Mouse (Mus musculus): ENCODE measurements around the gene 4933402N03Rik. TPM values are rescaled to one million over a fixed set of nuclear protein-coding genes. Genes with fewer than 3 reads are reported as not detected.

Gene 4933402N03Rik
- polyA plus RNA-seq, 1 experiment from 2014 or later: not detected

GRCm38 (mm10) chr7:131122210-131122807 is 23.8 kb downstream of the 4933402N03Rik start:
- ATAC-seq (replicated peaks): no peak
- Histone ChIP-seq H3K9ac (replicated peaks) (no peak overlapping the region), H3K36me3 (no peaks in the 10 kb centered on the region), H3K4me1 (no peaks in the 10 kb centered on the region), H3K4me2 (replicated peaks) (no peak overlapping the region), H3K9me3 (no peaks in the 10 kb centered on the region), H3K27me3 (no peaks in the 10 kb centered on the region), H3K4me3 (no peak overlapping the region), H3K27ac (replicated peaks) (no peak overlapping the region)
- 99% methylated on average over 2 of the region's 2 CpGs for WGBS

- no peaks in the 10 kb centered on the region for H3K4me1 ChIP-seq
- no peaks in the 10 kb centered on the region for H3K36me3 ChIP-seq
- no peaks in the 10 kb centered on the region for H3K9me3 ChIP-seq
- no peaks in the 10 kb centered on the region for H3K27me3 ChIP-seq
- no peak overlapping the region for H3K9ac ChIP-seq (replicated peaks)
- 79% methylated on average over 2 of the region's 2 CpGs for WGBS
- no peak overlapping the region for H3K4me3 ChIP-seq
- no peak overlapping the region for H3K4me2 ChIP-seq (replicated peaks)
- H3K27ac ChIP-seq (replicated peaks): no peak overlapping the region
- ATAC-seq (replicated peaks): no peak
Measured at GRCm38 (mm10) chr7:131114434-131114833, 31.7 kb downstream of the 4933402N03Rik start.

- ATAC-seq (replicated peaks): no peak
- Histone ChIP-seq H3K27me3 (no peaks in the 10 kb centered on the region), H3K4me2 (replicated peaks) (no peak overlapping the region), H3K9me3 (no peaks in the 10 kb centered on the region), H3K9ac (replicated peaks) (no peak overlapping the region), H3K36me3 (no peaks in the 10 kb centered on the region), H3K4me3 (no peak overlapping the region), H3K4me1 (no peaks in the 10 kb centered on the region), H3K27ac (replicated peaks) (no peak overlapping the region)
- WGBS: 78% methylated on average over 6 of the region's 6 CpGs
Measured at GRCm38 (mm10) chr7:131113676-131114075, 32.4 kb downstream of the 4933402N03Rik start.

- ATAC-seq (replicated peaks): no peak
Measured at GRCm38 (mm10) chr7:131112486-131112885, 33.6 kb downstream of the 4933402N03Rik start.

More at GRCm38 (mm10) chr7:131112486-131112885, 33.6 kb downstream of the 4933402N03Rik start:
- no peak overlapping the region for H3K4me2 ChIP-seq (replicated peaks)
- no peaks in the 10 kb centered on the region for H3K4me1 ChIP-seq
- H3K9ac ChIP-seq (replicated peaks): no peak overlapping the region
- H3K27me3 ChIP-seq: no peaks in the 10 kb centered on the region
- H3K4me3 ChIP-seq: no peak overlapping the region
- 30% methylated on average over 3 of the region's 3 CpGs for WGBS
- no peaks in the 10 kb centered on the region for H3K9me3 ChIP-seq
- no peak overlapping the region for H3K27ac ChIP-seq (replicated peaks)
- H3K36me3 ChIP-seq: no peaks in the 10 kb centered on the region

Other genes with a start within 250 kb of the 4933402N03Rik start
- gene Htra1, start 210.2 kb downstream of the 4933402N03Rik start, polyA plus RNA-seq (2015; fragmentation: Nextera tagmentation; extraction: Ambion mirVana): 23.6 and 23.8 TPM in 2 replicates
- not detected in 2 replicates for gene Dmbt1, start 114.3 kb downstream of the 4933402N03Rik start, polyA plus RNA-seq (2015; fragmentation: Nextera tagmentation; extraction: Ambion mirVana)
- 0.03 TPM in 1 of 2 replicates, not detected in the other for gene 5430419D17Rik, start 28.1 kb upstream of the 4933402N03Rik start, polyA plus RNA-seq (2015; fragmentation: Nextera tagmentation; extraction: Ambion mirVana)
- not detected in 2 replicates for gene Cuzd1, start 176.0 kb upstream of the 4933402N03Rik start, polyA plus RNA-seq (2015; fragmentation: Nextera tagmentation; extraction: Ambion mirVana)
- gene Fam24b, start 183.2 kb upstream of the 4933402N03Rik start, polyA plus RNA-seq (2015; fragmentation: Nextera tagmentation; extraction: Ambion mirVana): not detected in 2 replicates
- not detected in 2 replicates for gene Fam24a, start 187.6 kb upstream of the 4933402N03Rik start, polyA plus RNA-seq (2015; fragmentation: Nextera tagmentation; extraction: Ambion mirVana)
- 21.9 and 24.2 TPM in 2 replicates for gene 2310057M21Rik, start 216.4 kb upstream of the 4933402N03Rik start, polyA plus RNA-seq (2015; fragmentation: Nextera tagmentation; extraction: Ambion mirVana)
- 33.7 TPM in 2 replicates for gene Pstk, start 224.8 kb upstream of the 4933402N03Rik start, polyA plus RNA-seq (2015; fragmentation: Nextera tagmentation; extraction: Ambion mirVana)